12 mouse cellular contexts compared by ENCODE assay signal in genomic region chr5:116714256-116714655, GRCm38 (mm10).
A peak's percentile ranks its signal among the peaks of the same experiment; 100 is the strongest.
DNase-seq lines count a peak whose midpoint lies in the region; ATAC-seq lines count a peak whose summit lies in the region.
"Had no signal": no experiment of that assay in that cellular context is flagged by ENCODE, and none has a peak within 500 bp of the region (broad histone marks: within the 10 kb centered on the region; RNA-seq: fewer than 3 reads in every experiment).

No protein-coding gene starts in this region.

- H3K27me3 ChIP-seq in hindbrain, embryonic 14.5 days (ENCODE audit: control insufficient read depth, insufficient read depth, low read length), result no peaks in the 10 kb centered on the region
- H3K27me3 ChIP-seq in hindbrain, embryonic 13.5 days, result no peaks in the 10 kb centered on the region
- H3K27me3 ChIP-seq: CH12.LX; embryonic facial prominence, embryonic 13.5 days; lung, embryonic 15.5 days; neural tube, embryonic 12.5 days had no signal

- H3K4me1 ChIP-seq in hindbrain, embryonic 14.5 days (replicated peaks; ENCODE audit: control insufficient read depth, insufficient read depth, low read length), result peaks cover 3% of the 10 kb centered on the region; the same call in 1 of the 2 replicates
- peaks cover 5% of the 10 kb centered on the region for H3K4me1 ChIP-seq in hindbrain, embryonic 13.5 days (replicated peaks)
- H3K4me1 ChIP-seq: embryonic facial prominence, embryonic 13.5 days; lung, embryonic 15.5 days; neural tube, embryonic 12.5 days had no signal

- no peaks in the 10 kb centered on the region for H3K9me3 ChIP-seq in hindbrain, embryonic 14.5 days (ENCODE audit: control insufficient read depth, low read length)
- H3K9me3 ChIP-seq in hindbrain, embryonic 13.5 days, result no peaks in the 10 kb centered on the region
- H3K9me3 ChIP-seq: embryonic facial prominence, embryonic 13.5 days; lung, embryonic 15.5 days; neural tube, embryonic 12.5 days had no signal

- ATAC-seq in hindbrain, embryonic 14.5 days (ENCODE audit: low FRiP score), result no peak
- ATAC-seq in hindbrain, embryonic 13.5 days (ENCODE audit: low FRiP score), result no peak

- WGBS in hindbrain, embryonic 14.5 days, result 33% methylated on average over 7 of the region's 7 CpGs
- 27% methylated on average over 7 of the region's 7 CpGs for WGBS in hindbrain, embryonic 13.5 days

- DNase-seq in hindbrain, embryonic 14.5 days (ENCODE audit: low spot score), result peak; percentile 68
- peak; percentile 17 for DNase-seq in ovary, postnatal 14 days (ENCODE audit: low spot score)
- no peak for DNase-seq in ovary, postnatal 36 days (ENCODE audit: low spot score)
- DNase-seq in embryo, embryonic 11.5 days (ENCODE audit: low read depth, low spot score), result peak; percentile 57
- no peak for DNase-seq in urinary bladder, postnatal 25 days (ENCODE audit: low spot score)
- no peak for DNase-seq in right cerebral cortex, adult 2 months (ENCODE audit: low spot score in 2 of 2)
- DNase-seq in spleen, postnatal 4 days (ENCODE audit: low spot score in 2 of 2), result no peak

- H3K4me3 ChIP-seq in hindbrain, embryonic 14.5 days (replicated peaks; ENCODE audit: low read length), result no peak overlapping the region
- H3K4me3 ChIP-seq in hindbrain, embryonic 13.5 days, result no peak overlapping the region
- H3K4me3 ChIP-seq: embryonic facial prominence, embryonic 13.5 days; lung, embryonic 15.5 days; neural tube, embryonic 12.5 days had no signal

- no peaks in the 10 kb centered on the region for H3K36me3 ChIP-seq in hindbrain, embryonic 14.5 days (replicated peaks; ENCODE audit: control insufficient read depth, insufficient read depth)
- H3K36me3 ChIP-seq in hindbrain, embryonic 13.5 days, result no peaks in the 10 kb centered on the region
- H3K36me3 ChIP-seq: embryonic facial prominence, embryonic 13.5 days; lung, embryonic 15.5 days; neural tube, embryonic 12.5 days had no signal

- no peak overlapping the region for H3K9ac ChIP-seq in hindbrain, embryonic 14.5 days
- no peak overlapping the region for H3K9ac ChIP-seq in hindbrain, embryonic 13.5 days
- H3K9ac ChIP-seq: embryonic facial prominence, embryonic 13.5 days; lung, embryonic 15.5 days; neural tube, embryonic 12.5 days had no signal

- no peak overlapping the region for H3K27ac ChIP-seq in hindbrain, embryonic 14.5 days
- no peak overlapping the region for H3K27ac ChIP-seq in hindbrain, embryonic 13.5 days
- H3K27ac ChIP-seq: embryonic facial prominence, embryonic 13.5 days; lung, embryonic 15.5 days; neural tube, embryonic 12.5 days had no signal

- no peak overlapping the region for H3K4me2 ChIP-seq in hindbrain, embryonic 14.5 days (replicated peaks)
- H3K4me2 ChIP-seq in hindbrain, embryonic 13.5 days, result no peak overlapping the region
- H3K4me2 ChIP-seq: embryonic facial prominence, embryonic 13.5 days; lung, embryonic 15.5 days; neural tube, embryonic 12.5 days had no signal

Comparison
In these comparisons a context has a peak if more than half of its experiments do, and no peak if none do; other contexts are left out.
1. DNase-seq: peak in hindbrain, embryonic 14.5 days (single experiment), ovary, postnatal 14 days (single experiment) and embryo, embryonic 11.5 days (single experiment); none in ovary, postnatal 36 days (single experiment), urinary bladder, postnatal 25 days (single experiment), right cerebral cortex, adult 2 months (0 of 2) and spleen, postnatal 4 days (0 of 2).